Mouse (Mus musculus): ENCODE results near the gene Myo1h. TPM values are rescaled to one million over a fixed set of nuclear protein-coding genes. Genes with fewer than 3 reads are reported as not detected.
A peak's percentile ranks its signal among the peaks of the same experiment; 100 is the strongest.

Gene Myo1h
- polyA plus RNA-seq, 1 experiment = 0.85 TPM

- H3K4me3 ChIP-seq (ENCODE audit: low read depth, low read length) = no peak overlapping the region
- 79% methylated on average over 5 of the region's 5 CpGs for WGBS
- no peaks in the 10 kb centered on the region for H3K36me3 ChIP-seq (ENCODE audit: control insufficient read depth, insufficient read depth, low read length)
- no peaks in the 10 kb centered on the region for H3K4me1 ChIP-seq (ENCODE audit: control insufficient read depth, insufficient read depth, insufficient read length, low read length)
- TF ChIP-seq POLR2A (IDR thresholded peaks at IDR 0.05; ENCODE audit: low read depth, low read length) (no peak), CTCF (IDR thresholded peaks at IDR 0.05; ENCODE audit: extremely low read depth, insufficient read length, insufficient replicate concordance, low read depth, low read length) (no peak)
- H3K27ac ChIP-seq (ENCODE audit: insufficient read depth, low read depth, low read length) = no peak overlapping the region
- H3K27me3 ChIP-seq (ENCODE audit: control insufficient read depth, insufficient read depth, low read length) = peaks cover 7% of the 10 kb centered on the region; the same call in 1 of the 2 replicates
These were observed 570 bp upstream of the Myo1h start for GRCm38 (mm10) chr5:114288396-114288795.

- 71% methylated on average over 3 of the region's 3 CpGs for WGBS
- H3K27me3 ChIP-seq (ENCODE audit: control insufficient read depth, insufficient read depth, low read length) = peaks cover 7% of the 10 kb centered on the region; the same call in 1 of the 2 replicates
- no peak for TF ChIP-seq CTCF (IDR thresholded peaks at IDR 0.05; ENCODE audit: extremely low read depth, insufficient read length, insufficient replicate concordance, low read depth, low read length)
- TF ChIP-seq POLR2A (IDR thresholded peaks at IDR 0.05; ENCODE audit: low read depth, low read length) = no peak
- no peaks in the 10 kb centered on the region for H3K36me3 ChIP-seq (ENCODE audit: control insufficient read depth, insufficient read depth, low read length)
- no peak overlapping the region for H3K27ac ChIP-seq (ENCODE audit: insufficient read depth, low read depth, low read length)
- H3K4me3 ChIP-seq (ENCODE audit: low read depth, low read length) = no peak overlapping the region
- no peaks in the 10 kb centered on the region for H3K4me1 ChIP-seq (ENCODE audit: control insufficient read depth, insufficient read depth, insufficient read length, low read length)
These were observed 1.0 kb downstream of the Myo1h start for GRCm38 (mm10) chr5:114290004-114290403.

- 21% methylated on average over 22 of the region's 22 CpGs for WGBS
- no peaks in the 10 kb centered on the region for H3K36me3 ChIP-seq (ENCODE audit: control insufficient read depth, insufficient read depth, low read length)
- H3K4me3 ChIP-seq (ENCODE audit: low read depth, low read length) = no peak overlapping the region
- H3K27me3 ChIP-seq (ENCODE audit: control insufficient read depth, insufficient read depth, low read length) = no peaks in the 10 kb centered on the region
- H3K27ac ChIP-seq (ENCODE audit: insufficient read depth, low read depth, low read length) = no peak overlapping the region
- no peaks in the 10 kb centered on the region; the same call in 1 of the 2 replicates for H3K4me1 ChIP-seq (ENCODE audit: control insufficient read depth, insufficient read depth, insufficient read length, low read length)
- peak; percentile 58; the same call in 1 of the 2 replicates for TF ChIP-seq CTCF (IDR thresholded peaks at IDR 0.05; ENCODE audit: extremely low read depth, insufficient read length, insufficient replicate concordance, low read depth, low read length)
- no peak for TF ChIP-seq POLR2A (IDR thresholded peaks at IDR 0.05; ENCODE audit: low read depth, low read length)
These were observed 8.0 kb downstream of the Myo1h start for GRCm38 (mm10) chr5:114296693-114297631.

- Histone ChIP-seq H3K27ac (ENCODE audit: insufficient read depth, low read depth, low read length) (no peak overlapping the region), H3K4me3 (ENCODE audit: low read depth, low read length) (no peak overlapping the region), H3K4me1 (ENCODE audit: control insufficient read depth, insufficient read depth, insufficient read length, low read length) (no peaks in the 10 kb centered on the region; the same call in 1 of the 2 replicates), H3K36me3 (ENCODE audit: control insufficient read depth, insufficient read depth, low read length) (no peaks in the 10 kb centered on the region), H3K27me3 (ENCODE audit: control insufficient read depth, insufficient read depth, low read length) (no peaks in the 10 kb centered on the region)
- WGBS = 50% methylated on average over 18 of the region's 18 CpGs
- TF ChIP-seq POLR2A (IDR thresholded peaks at IDR 0.05; ENCODE audit: low read depth, low read length) = no peak
These were observed 9.4 kb downstream of the Myo1h start for GRCm38 (mm10) chr5:114298212-114298894.

GRCm38 (mm10) chr5:114299156-114299855 lies 10.3 kb downstream of the Myo1h start:
- H3K4me1 ChIP-seq (ENCODE audit: control insufficient read depth, insufficient read depth, insufficient read length, low read length) = no peaks in the 10 kb centered on the region; the same call in 1 of the 2 replicates
- no peak for TF ChIP-seq POLR2A (IDR thresholded peaks at IDR 0.05; ENCODE audit: low read depth, low read length)
- TF ChIP-seq CTCF (IDR thresholded peaks at IDR 0.05; ENCODE audit: extremely low read depth, insufficient read length, insufficient replicate concordance, low read depth, low read length) = no peak
- H3K36me3 ChIP-seq (ENCODE audit: control insufficient read depth, insufficient read depth, low read length) = no peaks in the 10 kb centered on the region
- H3K4me3 ChIP-seq (ENCODE audit: low read depth, low read length) = no peak overlapping the region
- H3K27me3 ChIP-seq (ENCODE audit: control insufficient read depth, insufficient read depth, low read length) = no peaks in the 10 kb centered on the region
- no peak overlapping the region for H3K27ac ChIP-seq (ENCODE audit: insufficient read depth, low read depth, low read length)
- 55% methylated on average over 22 of the region's 22 CpGs for WGBS

- Histone ChIP-seq H3K4me1 (ENCODE audit: control insufficient read depth, insufficient read depth, insufficient read length, low read length) (no peaks in the 10 kb centered on the region; the same call in 1 of the 2 replicates), H3K27ac (ENCODE audit: insufficient read depth, low read depth, low read length) (no peak overlapping the region)
- 85% methylated on average over 24 of the region's 24 CpGs for WGBS
These were observed 11.1 kb downstream of the Myo1h start for GRCm38 (mm10) chr5:114299883-114300610.

More at GRCm38 (mm10) chr5:114299883-114300610, 11.1 kb downstream of the Myo1h start:
- Histone ChIP-seq H3K36me3 (ENCODE audit: control insufficient read depth, insufficient read depth, low read length) (no peaks in the 10 kb centered on the region), H3K4me3 (ENCODE audit: low read depth, low read length) (no peak overlapping the region), H3K27me3 (ENCODE audit: control insufficient read depth, insufficient read depth, low read length) (no peaks in the 10 kb centered on the region)
- TF ChIP-seq CTCF (IDR thresholded peaks at IDR 0.05; ENCODE audit: extremely low read depth, insufficient read length, insufficient replicate concordance, low read depth, low read length) = no peak
- no peak for TF ChIP-seq POLR2A (IDR thresholded peaks at IDR 0.05; ENCODE audit: low read depth, low read length)
